Mouse (Mus musculus) MN1 (cell line): ENCODE data around the gene Sergef.

ENCODE experiments used
- DNase-seq: peaks from one replicate; pipeline ENCODE4 v3.0.0-alpha.2; 2016; ENCODE audit warnings: low spot score

Gene Sergef

GRCm38 (mm10) chr7:46572803-46573594 is 66.6 kb downstream of the Sergef start:
- DNase-seq = no peak

GRCm38 (mm10) chr7:46569509-46569908 is 70.1 kb downstream of the Sergef start:
- DNase-seq = peak; percentile 38

GRCm38 (mm10) chr7:46566318-46567007 is 73.1 kb downstream of the Sergef start:
- DNase-seq = no peak

GRCm38 (mm10) chr7:46565374-46565773 is 74.2 kb downstream of the Sergef start:
- DNase-seq = no peak

- DNase-seq = no peak
Measured at GRCm38 (mm10) chr7:46563801-46564200, 75.8 kb downstream of the Sergef start.

GRCm38 (mm10) chr7:46560061-46560460 is 79.5 kb downstream of the Sergef start:
- no peak for DNase-seq

GRCm38 (mm10) chr7:46559643-46560042 is 80.0 kb downstream of the Sergef start:
- no peak for DNase-seq

GRCm38 (mm10) chr7:46559006-46559405 is 80.6 kb downstream of the Sergef start:
- no peak for DNase-seq

- no peak for DNase-seq
Measured at GRCm38 (mm10) chr7:46557996-46558395, 81.6 kb downstream of the Sergef start.

- DNase-seq = no peak
Measured at GRCm38 (mm10) chr7:46557387-46557786, 82.2 kb downstream of the Sergef start.

- DNase-seq = no peak
Measured at GRCm38 (mm10) chr7:46556358-46557118, 83.1 kb downstream of the Sergef start.

GRCm38 (mm10) chr7:46555731-46556130 is 83.9 kb downstream of the Sergef start:
- no peak for DNase-seq

GRCm38 (mm10) chr7:46554855-46555254 is 84.8 kb downstream of the Sergef start:
- no peak for DNase-seq

GRCm38 (mm10) chr7:46554003-46554402 is 85.6 kb downstream of the Sergef start:
- DNase-seq = no peak

GRCm38 (mm10) chr7:46551935-46552752 is 87.5 kb downstream of the Sergef start:
- peak; percentile 52 for DNase-seq

- no peak for DNase-seq
Measured at GRCm38 (mm10) chr7:46551173-46551572, 88.4 kb downstream of the Sergef start.

GRCm38 (mm10) chr7:46548124-46548523 is 91.5 kb downstream of the Sergef start:
- no peak for DNase-seq

GRCm38 (mm10) chr7:46547642-46548041 is 92.0 kb downstream of the Sergef start:
- no peak for DNase-seq

GRCm38 (mm10) chr7:46546539-46546938 is 93.1 kb downstream of the Sergef start:
- DNase-seq = no peak

GRCm38 (mm10) chr7:46544195-46544641 is 95.4 kb downstream of the Sergef start:
- DNase-seq = no peak

- no peak for DNase-seq
Measured at GRCm38 (mm10) chr7:46542117-46542516, 97.5 kb downstream of the Sergef start.

GRCm38 (mm10) chr7:46540616-46541015 is 99.0 kb downstream of the Sergef start:
- no peak for DNase-seq
